Mouse (Mus musculus) frontal cortex, postnatal 14 days (tissue): ENCODE results near the gene Kctd11.
"Not testable (repeated sequence)": the region's sequence is repeated elsewhere in the genome, so short reads cannot be mapped to it uniquely, and the experiment has no call there.

Source experiments
- DNase-seq, 2 experiments: peaks; one replicate each; pipeline ENCODE4 v3.0.0; 2022; ENCODE audit warnings: low spot score in 2 of 2

The Kctd11 gene

DNA sequence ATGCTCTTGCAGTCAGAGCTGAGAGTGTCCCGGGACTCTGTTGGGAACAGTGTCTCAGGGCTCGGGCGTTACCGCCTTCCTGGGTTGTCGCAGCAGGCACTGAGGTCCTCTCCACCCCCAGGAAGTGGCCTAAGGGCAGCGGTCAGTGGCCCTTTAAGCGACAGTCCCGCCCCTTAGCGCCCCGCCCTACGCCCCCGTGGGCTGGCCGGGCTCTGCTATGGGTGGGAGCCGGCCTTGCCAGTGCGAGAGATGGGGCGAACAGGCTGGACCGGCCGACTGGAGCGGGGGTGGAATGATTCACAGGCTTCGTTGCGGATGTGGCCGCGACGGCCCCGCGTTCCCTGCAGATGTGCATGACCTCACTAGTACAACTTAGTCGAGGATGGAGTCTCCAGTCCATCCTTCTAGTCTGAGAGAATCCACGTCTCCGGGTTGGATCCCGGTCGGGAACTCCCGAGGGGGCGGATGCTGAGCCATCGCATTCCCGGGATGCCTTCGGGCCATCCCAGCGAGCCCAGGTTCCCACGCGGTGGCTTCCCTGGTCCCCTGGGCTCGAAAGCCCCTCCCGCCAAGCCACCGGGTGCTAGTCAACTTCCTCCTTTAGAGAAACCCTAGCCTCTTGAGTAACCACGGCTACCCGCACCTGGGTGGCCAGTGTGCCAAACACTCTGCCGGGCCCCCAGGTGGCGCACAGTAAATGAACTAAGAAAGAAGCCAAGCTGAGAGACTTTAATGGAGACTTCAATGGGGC, at the start of gene Kctd11:
Gene Kctd11 (minus strand): TSS at position 554 of the 751 bp plus-strand sequence.
- peak; percentile 46 to 57 for DNase-seq

GRCm38 (mm10) chr11:69930176-69930575, 49.0 kb upstream of the Kctd11 start:
- not testable (repeated sequence) for DNase-seq

GRCm38 (mm10) chr11:69929712-69930111, 48.5 kb upstream of the Kctd11 start:
- no peak for DNase-seq

DNA sequence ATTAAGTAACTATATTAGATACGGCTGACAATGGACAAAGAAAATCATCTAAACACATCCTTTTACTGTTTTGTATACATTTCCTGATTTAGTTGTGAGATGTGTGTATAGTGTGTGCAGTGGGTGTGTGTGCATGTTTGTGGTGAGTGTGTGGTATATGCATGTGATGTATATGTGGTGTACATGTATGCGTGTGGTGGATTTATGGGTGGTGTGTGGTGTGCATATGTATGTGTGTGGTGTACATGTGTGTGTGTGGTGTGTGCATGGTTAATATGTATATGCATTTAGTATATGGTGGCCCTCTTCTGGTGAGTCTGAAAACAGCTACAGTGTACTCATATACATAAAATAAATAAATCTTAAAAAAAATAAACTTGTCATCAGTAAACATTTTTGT, 46.3 kb upstream of the Kctd11 start:
- DNase-seq: no peak

DNA sequence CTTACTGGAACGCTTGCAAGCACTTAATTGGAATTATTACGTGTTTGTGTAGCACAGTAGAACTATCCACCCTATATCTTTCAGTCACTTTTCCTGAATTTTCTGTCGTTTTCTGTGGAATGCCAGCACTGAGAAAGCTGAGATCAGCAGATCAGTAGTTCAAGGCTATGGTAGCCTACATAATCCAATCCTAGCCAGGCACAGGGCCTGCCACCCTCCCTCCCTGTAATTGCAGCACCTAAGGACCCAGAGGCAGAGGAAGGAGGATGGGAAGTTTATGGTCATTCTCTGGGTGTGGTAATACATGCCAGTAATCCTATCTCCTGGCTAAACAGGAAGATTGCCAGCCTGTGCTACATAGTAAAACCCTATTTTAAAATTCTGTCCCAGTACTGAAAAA, 41.6 kb upstream of the Kctd11 start:
- DNase-seq: no peak

DNA sequence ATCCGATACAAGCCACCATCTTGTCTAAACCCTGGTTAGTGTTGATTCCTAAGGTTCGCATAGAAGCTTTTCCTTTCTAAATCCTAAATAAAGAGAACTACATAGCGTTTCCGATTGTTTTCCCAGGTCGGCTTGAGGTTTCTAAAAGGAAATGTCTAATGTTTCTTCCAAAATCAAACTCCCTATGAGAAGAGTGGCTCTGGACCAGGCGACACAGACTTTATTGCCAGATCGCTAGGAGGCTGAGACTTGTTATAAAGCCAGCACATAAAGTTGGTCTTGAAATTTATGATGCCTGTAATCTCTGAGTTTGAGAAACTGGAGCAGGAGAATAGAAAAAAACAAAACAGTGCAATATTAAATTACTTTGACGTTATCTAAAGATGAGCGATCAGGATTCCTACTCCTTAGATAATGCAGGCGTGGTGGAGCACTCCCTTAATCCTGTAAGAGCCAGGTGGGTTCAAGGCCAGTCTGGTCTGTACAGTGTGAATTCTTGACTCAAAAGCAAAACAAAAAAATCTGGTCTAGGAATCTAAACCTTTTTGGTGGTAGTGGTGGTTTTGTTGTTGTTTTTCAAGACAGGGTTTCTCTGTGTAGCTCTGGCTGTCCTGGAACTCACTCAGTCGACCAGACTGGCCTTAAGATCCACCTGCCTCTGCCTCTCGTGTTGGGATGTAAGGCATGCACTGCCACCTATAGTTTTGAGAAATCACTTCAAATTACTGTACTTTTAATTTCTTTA, 41.0 kb upstream of the Kctd11 start:
- no peak for DNase-seq

- peak; percentile 100 for DNase-seq
These were observed 40.2 kb upstream of the Kctd11 start, which contains the start of gene Eif5a for GRCm38 (mm10) chr11:69921114-69922011. TSS of gene Eif5a (minus strand) at chr11:69921958.

GRCm38 (mm10) chr11:69920266-69921031, 39.2 kb upstream of the Kctd11 start:
- DNase-seq: peak in 1 of 2 experiments; percentile 36

GRCm38 (mm10) chr11:69919661-69920265, 38.6 kb upstream of the Kctd11 start:
- DNase-seq: peak in 1 of 2 experiments; percentile 25

DNA sequence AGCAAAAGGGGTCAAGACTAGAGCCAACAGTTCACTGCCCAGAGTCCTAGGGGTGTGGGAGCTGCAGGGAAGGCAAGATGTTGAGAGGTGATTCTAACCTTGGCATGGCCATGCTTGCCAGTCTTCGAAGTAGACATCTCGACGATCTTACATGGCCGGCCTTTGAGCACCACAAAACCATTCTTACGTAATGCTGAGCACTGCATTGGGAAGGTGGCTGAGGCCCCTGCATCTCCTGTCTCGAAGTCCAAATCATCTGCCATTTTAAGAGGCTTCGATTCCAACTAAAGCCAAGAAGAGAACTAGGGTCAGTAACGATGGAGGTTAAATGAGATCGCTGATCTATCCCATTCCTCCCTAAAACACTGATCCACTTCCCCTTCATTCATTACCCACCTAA, 37.8 kb upstream of the Kctd11 start:
- DNase-seq: no peak

- no peak for DNase-seq
These were observed 36.9 kb upstream of the Kctd11 start for GRCm38 (mm10) chr11:69918118-69918517.

DNA sequence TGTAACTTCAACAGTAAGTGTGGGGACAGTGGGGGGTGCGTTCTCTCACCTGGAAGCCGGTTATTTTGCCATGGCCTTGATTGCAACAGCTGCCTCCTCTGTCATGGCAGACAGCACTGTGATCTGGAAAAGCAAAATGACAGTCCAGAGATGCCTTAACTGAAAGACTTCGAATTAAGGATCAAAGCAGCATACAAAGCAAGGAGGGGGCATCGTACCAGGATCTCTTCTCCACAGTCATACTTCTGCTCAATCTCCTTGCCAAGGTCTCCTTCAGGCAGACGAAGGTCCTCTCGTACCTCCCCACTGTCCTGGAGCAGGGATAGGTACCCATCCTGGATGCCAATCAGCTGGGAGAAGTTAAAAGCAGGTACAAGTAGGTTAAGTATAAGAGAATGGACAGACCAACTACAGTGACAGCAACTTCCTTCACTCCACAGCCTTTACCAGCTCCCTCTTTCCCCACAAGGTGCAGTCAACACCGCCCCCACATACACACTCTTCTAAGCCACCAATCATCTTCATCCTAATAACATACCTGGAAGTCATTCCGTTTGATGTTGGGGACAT, 36.3 kb upstream of the Kctd11 start:
- no peak for DNase-seq

DNA sequence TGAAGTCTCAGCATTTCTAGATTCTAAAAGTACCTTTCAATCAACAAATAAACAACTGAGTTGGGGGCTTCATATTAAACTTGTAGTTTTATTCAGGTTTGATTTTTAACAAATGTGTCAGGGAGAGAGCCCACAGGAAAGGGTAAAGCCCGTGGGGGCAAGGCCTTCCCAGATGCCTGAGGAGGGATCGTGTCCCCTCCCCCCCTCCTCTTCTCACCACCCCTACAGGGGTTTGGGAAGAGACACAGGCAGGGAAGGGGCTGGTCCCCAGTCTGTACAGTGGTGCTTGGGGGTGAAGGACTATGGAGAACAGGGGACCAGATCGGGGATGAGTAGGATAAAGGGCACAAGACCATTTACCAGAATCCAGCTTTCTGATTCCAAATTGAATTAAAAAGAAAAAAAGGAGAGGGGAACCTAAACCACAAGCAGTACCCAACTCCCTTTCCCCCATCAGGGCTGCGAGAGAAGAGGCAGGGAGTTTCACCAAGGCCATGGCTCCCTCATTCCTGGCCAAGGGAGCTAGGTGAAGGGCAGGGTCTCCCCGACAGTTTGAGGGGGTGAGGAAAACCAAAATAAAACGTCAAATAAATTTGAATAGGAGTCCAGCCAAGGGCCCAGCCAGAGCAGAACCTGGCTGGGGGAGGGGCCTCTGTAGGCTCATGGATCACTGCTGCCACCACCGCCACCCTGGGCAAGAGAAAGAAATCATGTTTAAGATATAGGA, 35.6 kb upstream of the Kctd11 start:
- not testable (repeated sequence) for DNase-seq

- DNase-seq: no peak
These were observed 34.7 kb upstream of the Kctd11 start for GRCm38 (mm10) chr11:69915667-69916627.

GRCm38 (mm10) chr11:69914917-69915430, 33.8 kb upstream of the Kctd11 start:
- DNase-seq: no peak

DNA sequence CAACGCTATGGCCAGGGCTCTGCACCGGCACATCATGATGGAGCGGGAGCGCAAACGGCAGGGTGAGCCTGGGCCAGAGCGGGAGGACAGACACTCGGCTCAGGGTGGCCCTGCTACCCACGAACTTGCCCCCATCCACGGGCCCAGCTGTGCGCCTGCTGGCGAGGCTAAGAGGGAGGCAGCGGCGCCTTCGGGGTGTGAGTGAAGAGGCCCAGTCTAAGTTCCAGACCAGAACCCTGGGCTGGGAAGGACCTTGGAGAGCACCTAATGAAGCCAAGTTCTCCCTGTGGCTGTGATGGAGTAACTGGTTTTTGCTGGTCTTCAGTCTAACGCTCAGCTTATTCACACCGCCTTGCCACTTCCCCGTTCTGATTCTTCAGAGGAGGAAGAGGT, 33.2 kb upstream of the Kctd11 start:
- DNase-seq: no peak

DNA sequence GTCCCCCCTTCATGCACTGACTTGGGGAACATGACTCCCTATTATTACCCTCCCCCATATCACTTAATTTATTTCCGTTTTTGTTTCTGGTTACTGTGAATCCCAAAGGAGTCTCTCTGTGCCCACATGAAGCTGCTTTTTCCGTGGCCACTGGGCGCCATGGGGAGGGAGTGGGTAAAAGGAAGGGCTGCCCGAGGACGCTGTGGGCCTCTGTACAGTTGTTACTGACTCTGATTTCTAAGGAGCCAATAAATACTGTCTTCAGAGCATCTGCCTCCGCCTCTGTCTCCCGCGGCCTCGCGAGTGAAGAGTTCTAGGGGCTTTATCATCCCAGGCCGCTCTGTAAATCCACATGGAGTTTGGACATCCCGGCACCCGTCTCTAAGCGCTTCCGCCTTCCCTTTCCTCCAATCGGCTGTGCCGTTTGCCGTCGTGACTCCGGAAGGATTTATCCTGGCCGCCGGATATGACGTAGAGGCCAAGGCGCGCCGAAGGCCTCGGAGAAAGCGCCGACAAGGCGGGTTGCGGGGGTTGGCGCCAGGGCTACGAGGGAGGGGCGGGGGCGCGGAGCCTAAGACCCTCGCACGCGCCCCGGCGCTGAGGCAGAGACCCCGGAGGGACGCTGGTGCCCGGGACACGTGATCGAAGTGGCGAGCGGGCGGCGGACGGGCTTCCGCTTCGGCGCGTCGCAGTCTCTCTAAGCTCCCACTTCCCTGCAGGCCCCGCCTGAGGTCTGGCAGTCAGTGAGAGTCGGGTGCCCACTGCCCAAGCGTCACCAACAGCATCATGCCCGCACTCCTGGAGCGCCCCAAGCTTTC, 32.6 kb upstream of the Kctd11 start, which contains the start of gene Gps2:
Gene Gps2 (plus strand): TSS at position 335 of the 818 bp plus-strand sequence.
- DNase-seq: peak; percentile 90 to 92
